Mouse (Mus musculus): ENCODE results near the gene Syt8.

Syt8 gene

GRCm38 (mm10) chr7:142413285-142413684 lies 21.4 kb upstream of the Syt8 start:
- no peak for DNase-seq

GRCm38 (mm10) chr7:142415314-142415713 lies 19.3 kb upstream of the Syt8 start:
- no peak for DNase-seq

GRCm38 (mm10) chr7:142416225-142416624 lies 18.4 kb upstream of the Syt8 start:
- no peak for DNase-seq

- no peak for DNase-seq
These were observed 16.6 kb upstream of the Syt8 start for GRCm38 (mm10) chr7:142418027-142418426.

- no peak for DNase-seq
These were observed 16.0 kb upstream of the Syt8 start for GRCm38 (mm10) chr7:142418679-142419078.

- no peak for DNase-seq
These were observed 14.8 kb upstream of the Syt8 start for GRCm38 (mm10) chr7:142419887-142420286.

GRCm38 (mm10) chr7:142421826-142422225 lies 12.8 kb upstream of the Syt8 start:
- DNase-seq, result no peak

- peak; percentile 48 for DNase-seq
These were observed 8.9 kb upstream of the Syt8 start for GRCm38 (mm10) chr7:142425641-142426213.

- DNase-seq, result peak; percentile 47
These were observed 6.4 kb upstream of the Syt8 start for GRCm38 (mm10) chr7:142428213-142428612.

GRCm38 (mm10) chr7:142430160-142430678 lies 4.4 kb upstream of the Syt8 start:
- DNase-seq, result peak; percentile 73

- no peak for DNase-seq
These were observed 3.5 kb upstream of the Syt8 start for GRCm38 (mm10) chr7:142431106-142431505.

- DNase-seq, result no peak
These were observed 1.0 kb upstream of the Syt8 start for GRCm38 (mm10) chr7:142433623-142434022.

- DNase-seq, result peak; percentile 72
These were observed 874 bp downstream of the Syt8 start for GRCm38 (mm10) chr7:142435524-142435923.

GRCm38 (mm10) chr7:142437324-142437723 lies 2.7 kb downstream of the Syt8 start:
- no peak for DNase-seq

GRCm38 (mm10) chr7:142439966-142440365 lies 5.3 kb downstream of the Syt8 start:
- DNase-seq, result no peak

GRCm38 (mm10) chr7:142440657-142441114 lies 6.0 kb downstream of the Syt8 start:
- DNase-seq, result no peak

GRCm38 (mm10) chr7:142441585-142441984 lies 6.9 kb downstream of the Syt8 start, which contains the start of gene Tnni2:
TSS of gene Tnni2 (plus strand) at chr7:142441808.
- no peak for DNase-seq

- no peak for DNase-seq
These were observed 7.6 kb downstream of the Syt8 start for GRCm38 (mm10) chr7:142442081-142442907.

- DNase-seq, result no peak
These were observed 8.3 kb downstream of the Syt8 start for GRCm38 (mm10) chr7:142442908-142443420.

GRCm38 (mm10) chr7:142443474-142443873 lies 8.8 kb downstream of the Syt8 start:
- DNase-seq, result no peak

- DNase-seq, result no peak
These were observed 9.5 kb downstream of the Syt8 start for GRCm38 (mm10) chr7:142444171-142444570.

GRCm38 (mm10) chr7:142445324-142445723 lies 10.7 kb downstream of the Syt8 start:
- DNase-seq, result no peak

GRCm38 (mm10) chr7:142446264-142446663 lies 11.6 kb downstream of the Syt8 start:
- no peak for DNase-seq
